Mouse (Mus musculus) inflammation-experienced regulatory T-cells, adult 6 months (primary cell): ENCODE measurements around the gene Chst3. TPM values are rescaled to one million over a fixed set of nuclear protein-coding genes. Genes with fewer than 3 reads are reported as not detected.
"Not testable (repeated sequence)": the region's sequence is repeated elsewhere in the genome, so short reads cannot be mapped to it uniquely, and the experiment has no call there.

Source experiments
- ATAC-seq: one replicate; pipeline ENCODE4 v1.8.0; 2017
- polyA plus RNA-seq, 3 experiments: library from polyadenylated mRNA; unstranded; fragments of 100-300 nt; shearing (Covaris generic); gene quantifications; one replicate each; pipeline ENCODE4 v1.2.1; 2017

The Chst3 gene
- polyA plus RNA-seq = under 1 TPM in 2 of 3 experiments, not detected in 1; 0.36 to 0.40 TPM

GRCm38 (mm10) chr10:60218591-60219499 lies at the start of gene Chst3:
TSS of gene Chst3 (minus strand) at chr10:60219260.
- ATAC-seq = no peak

DNA sequence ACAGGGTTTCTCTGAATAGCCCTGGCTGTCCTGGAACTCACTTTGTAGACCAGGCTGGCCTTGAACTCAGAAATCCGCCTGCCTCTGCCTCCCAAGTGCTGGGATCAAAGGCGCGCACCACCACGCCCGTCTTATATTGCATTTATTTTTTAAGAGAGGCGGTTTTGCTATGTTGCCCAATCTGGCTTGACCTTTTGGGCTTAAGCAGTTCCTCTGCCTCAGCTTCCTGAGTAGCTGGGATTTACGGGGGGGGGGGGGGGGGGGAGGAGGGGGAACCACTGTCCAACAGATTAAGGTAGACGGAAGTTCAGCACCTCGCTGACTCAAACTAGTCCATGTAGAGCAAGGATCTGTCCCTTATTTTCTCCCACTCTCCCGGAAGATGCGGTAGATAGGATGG lies 49.7 kb upstream of the Chst3 start:
- ATAC-seq = no peak

GRCm38 (mm10) chr10:60266842-60267401 lies 47.9 kb upstream of the Chst3 start:
- no peak for ATAC-seq

DNA sequence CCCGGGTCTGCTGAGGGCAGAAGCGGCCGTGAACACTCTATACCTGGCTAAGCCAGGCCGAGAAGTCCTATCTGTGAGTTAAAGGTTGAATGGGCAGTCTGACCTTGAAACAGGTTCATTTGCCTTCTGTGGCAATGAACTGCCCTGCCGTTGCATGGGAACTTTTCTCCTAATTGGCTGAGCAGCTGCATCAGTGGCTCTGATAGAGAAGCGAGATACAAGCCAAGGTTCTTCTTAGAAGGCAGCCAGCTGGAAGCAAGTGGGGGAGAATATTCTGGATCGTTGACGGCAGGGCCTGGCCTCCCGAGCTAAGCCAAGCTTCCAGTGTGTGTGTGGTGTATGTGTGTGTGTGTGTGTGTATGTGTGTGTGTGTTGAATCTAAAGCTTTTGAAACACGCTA lies 46.2 kb upstream of the Chst3 start:
- no peak for ATAC-seq

DNA sequence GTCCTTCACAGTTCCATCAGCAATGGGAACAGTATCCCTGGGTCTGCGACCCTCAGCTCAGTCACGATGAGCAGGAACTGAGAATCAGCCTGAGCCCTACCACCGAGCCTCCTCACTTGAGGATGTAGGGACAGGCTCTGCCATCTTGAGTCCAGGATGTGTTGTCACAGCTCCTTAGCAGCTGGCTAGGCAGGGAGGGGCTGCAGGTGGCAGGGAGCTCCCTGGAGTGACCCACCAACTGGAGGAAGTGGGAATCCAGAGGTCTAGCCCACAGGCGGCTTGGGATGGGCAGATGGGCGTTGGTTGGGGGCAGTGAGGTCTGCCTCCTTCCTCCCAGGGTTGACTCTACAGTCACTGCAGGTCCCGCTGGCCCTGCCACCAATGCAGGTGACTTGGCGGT lies 44.3 kb upstream of the Chst3 start:
- ATAC-seq = no peak

- ATAC-seq = no peak
These were observed 43.3 kb upstream of the Chst3 start for GRCm38 (mm10) chr10:60262386-60262785.

- no peak for ATAC-seq
These were observed 42.5 kb upstream of the Chst3 start for GRCm38 (mm10) chr10:60261530-60261929.

DNA sequence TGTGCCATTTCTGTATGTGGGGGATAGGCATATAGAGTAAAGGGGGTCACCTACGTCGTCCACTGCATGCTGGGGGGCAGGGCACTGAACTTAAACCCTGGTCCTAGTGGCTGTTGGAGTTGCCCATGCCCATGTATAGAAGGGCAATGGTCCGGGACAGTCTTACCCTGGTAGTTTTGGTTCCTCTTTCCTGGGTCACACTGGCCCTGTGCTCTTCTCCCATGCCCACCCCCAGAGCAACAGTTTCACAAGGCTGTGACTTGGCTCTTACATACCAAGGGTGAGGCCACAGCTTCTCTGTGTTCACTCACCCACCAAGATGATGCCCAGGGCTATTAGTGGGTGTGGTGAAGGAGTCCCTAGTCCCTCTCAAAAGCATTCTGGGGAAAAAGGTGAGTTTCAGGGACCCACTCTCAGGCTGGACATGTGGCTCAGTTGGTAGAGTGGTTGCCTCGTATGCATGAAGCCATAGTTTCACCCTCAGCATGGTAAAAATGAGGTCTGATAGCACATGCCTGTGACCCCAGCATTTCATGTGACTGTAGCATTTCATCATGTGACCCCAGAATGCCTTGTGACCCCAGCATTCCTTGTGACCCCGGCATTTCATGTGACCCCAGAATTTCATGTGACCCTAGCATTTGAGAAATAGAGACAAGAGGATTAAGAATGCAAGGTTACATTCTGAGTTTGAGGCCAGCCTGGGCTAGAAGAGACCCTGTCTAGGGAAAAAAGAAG lies 41.7 kb upstream of the Chst3 start:
- ATAC-seq = no peak

DNA sequence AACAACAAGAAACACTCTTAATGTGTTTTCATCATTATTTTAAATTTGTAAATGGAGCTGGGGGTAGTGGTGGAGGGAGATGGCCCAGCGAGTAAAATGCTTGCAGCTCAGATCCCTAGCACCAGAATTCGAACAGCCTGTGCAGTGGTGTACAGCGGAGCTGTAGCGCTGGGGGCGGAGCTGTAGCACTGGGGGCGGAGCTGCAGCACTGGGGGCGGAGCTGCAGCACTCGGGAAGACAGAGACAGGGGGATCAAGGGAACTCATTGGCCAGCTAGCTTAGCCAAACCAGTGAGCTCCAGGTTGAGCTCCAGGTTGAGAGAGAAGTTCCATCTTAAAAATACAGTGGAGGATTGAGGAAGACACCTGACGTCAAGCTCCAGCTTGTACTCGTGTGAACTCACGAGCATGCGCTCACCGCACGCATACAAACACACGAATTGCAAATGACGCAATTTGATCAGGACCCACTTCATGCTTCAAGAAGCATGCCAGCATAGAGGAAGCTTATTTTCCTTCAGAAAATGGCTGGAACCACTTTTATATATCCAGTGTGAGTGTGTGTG lies 38.3 kb upstream of the Chst3 start:
- no peak for ATAC-seq

GRCm38 (mm10) chr10:60256088-60256487 lies 37.0 kb upstream of the Chst3 start:
- ATAC-seq = no peak

DNA sequence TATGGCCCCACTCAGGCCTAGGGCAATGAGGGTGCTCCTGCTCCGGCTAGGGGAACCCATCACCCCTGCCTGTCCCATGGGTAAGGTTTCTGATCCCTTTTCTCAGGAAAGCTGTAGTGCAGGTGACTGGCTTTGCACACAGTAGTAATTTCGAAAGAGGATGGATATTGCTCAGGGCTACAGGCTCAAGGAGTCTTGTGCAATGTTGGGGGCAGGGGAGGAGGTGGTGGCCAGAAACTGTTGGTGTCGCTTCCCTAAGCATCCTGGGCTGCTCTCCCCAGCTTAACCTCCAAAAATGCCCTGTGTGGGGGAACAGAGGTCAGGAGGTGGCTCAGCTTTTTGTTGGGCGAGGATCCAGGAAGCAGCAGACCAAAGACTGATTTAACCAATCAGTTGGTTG lies 33.5 kb upstream of the Chst3 start:
- ATAC-seq = no peak

GRCm38 (mm10) chr10:60252187-60252586 lies 33.1 kb upstream of the Chst3 start:
- ATAC-seq = no peak

GRCm38 (mm10) chr10:60250426-60250965 lies 31.4 kb upstream of the Chst3 start:
- no peak for ATAC-seq

DNA sequence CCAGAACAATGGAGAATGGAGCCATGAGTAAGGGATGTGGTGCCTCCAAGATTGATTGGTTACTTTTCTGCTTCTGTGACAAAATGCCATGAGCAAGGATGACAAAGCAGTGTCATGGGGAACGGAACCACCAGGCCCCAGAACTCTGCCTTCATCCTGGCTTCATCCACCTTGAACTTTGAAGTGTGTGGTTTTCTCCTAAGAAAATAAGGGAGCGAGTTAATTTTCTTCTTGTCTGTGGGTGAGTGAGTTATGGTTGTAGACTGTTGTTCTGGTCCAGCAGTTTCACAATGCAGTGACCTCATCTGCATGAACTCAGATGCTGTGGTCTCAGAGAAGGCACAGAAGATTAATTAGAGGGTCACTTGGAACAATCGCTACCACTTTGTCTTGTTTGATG lies 29.3 kb upstream of the Chst3 start:
- ATAC-seq = not testable (repeated sequence)

DNA sequence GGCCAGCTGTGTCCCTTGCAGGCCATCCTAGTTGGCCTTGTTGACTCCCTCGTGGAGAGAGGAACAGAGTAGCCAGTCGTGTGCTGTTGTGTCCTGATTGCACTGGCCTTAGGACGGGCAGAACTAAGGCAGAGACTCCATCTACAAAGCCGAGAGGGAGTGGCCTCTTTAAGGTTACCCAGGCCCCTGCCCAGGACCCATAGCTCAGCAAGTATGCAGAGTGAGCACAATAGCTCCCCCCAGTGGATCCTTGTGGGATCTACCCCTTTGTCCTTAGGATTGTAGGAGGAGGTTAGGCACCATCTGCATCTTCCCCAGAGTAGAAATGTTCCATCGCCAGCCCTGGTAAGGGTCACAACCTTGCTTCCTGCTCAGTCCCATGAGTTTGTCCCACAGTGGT lies 27.5 kb upstream of the Chst3 start:
- ATAC-seq = peak; percentile 48

DNA sequence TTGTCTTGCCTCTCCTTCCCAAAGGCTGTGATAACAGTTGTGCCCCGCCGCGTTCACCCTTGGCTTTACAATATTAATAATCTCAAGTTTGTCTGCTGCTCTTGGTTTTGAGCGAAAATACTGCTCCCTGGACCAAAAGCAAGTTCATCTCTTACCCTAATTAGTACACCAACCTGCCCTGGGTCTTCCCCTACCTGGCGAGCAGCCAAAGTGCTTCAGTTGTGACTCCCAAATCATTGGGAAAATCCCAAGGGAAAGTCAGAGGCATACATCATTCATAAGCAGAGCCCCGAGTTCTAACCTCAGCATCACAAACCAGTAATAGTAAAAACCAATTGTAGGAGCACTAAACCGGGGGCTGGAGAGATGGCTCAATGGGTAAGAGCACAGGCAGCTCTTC lies 26.6 kb upstream of the Chst3 start:
- ATAC-seq = no peak

DNA sequence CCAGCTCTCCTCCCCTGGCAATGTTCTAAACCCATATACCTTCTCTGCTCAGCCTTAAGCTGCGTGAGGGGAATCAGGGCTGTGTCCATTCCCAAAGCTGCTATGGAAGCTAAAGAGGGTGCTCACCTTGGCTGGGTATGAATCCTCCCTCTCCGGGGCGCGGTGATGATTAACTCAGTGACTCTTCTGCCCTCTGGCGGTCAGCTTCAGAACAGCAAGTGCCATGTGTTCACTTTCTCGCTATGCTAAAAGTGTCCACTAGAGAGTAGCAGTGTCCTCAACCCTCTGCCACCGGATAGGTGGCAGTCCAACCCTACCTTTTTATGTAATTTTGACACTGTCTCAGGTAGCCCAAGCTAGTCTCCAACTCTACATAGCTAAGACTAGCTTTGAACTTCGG lies 26.0 kb upstream of the Chst3 start:
- peak; percentile 93 for ATAC-seq

- no peak for ATAC-seq
These were observed 24.9 kb upstream of the Chst3 start for GRCm38 (mm10) chr10:60243941-60244340.

DNA sequence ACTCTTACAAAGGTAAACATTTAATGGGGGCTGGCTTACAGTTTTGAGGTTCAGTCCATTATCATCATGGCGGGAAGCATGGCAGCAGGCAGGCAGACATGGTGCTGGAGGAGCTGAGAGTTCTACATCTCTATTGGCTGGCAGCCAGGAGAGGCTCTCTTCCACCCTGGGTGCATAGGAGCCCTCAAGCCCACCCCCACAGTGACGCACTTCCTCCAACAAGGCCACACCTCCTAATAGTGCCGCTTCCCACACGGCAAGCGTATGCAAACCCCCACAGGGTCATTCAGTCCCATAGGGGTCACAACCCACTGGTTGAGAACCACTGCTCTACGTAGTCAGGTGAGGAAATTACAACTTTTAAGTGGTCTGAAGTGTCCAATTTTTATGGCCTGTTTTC lies 21.4 kb upstream of the Chst3 start:
- no peak for ATAC-seq

GRCm38 (mm10) chr10:60237475-60238154 lies 18.6 kb upstream of the Chst3 start:
- ATAC-seq = no peak

DNA sequence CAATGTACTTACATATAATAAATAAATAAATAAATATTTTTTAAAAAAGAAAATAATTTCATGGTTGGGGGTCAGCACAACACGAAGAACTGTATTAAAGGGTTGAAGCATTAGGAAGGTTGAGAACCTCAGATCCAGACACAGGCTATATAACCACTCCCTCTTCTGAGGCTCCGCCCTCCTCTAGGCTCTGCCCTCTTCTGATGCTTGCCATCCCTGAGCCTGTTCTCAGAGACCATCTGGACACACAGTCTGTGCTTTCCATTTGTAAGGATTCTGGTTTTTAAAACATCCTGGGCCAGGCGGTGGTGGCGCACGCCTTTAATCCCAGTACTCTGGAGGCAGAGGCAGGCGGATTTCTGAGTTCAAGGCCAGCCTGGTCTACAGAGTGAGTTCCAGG lies 16.8 kb upstream of the Chst3 start:
- not testable (repeated sequence) for ATAC-seq

GRCm38 (mm10) chr10:60234006-60234405 lies 14.9 kb upstream of the Chst3 start:
- ATAC-seq = no peak
